Mouse (Mus musculus): ENCODE measurements around the gene Clec12a. TPM values are rescaled to one million over a fixed set of nuclear protein-coding genes. Genes with fewer than 3 reads are reported as not detected.

Gene Clec12a
- total RNA-seq, 2 experiments from 2014 or later: 331 to 549 TPM

- ATAC-seq (replicated peaks; ENCODE audit: poor library complexity, severe bottlenecking): peak; percentile 78
Measured at GRCm38 (mm10) chr6:129369374-129370132, 27.1 kb downstream of the Clec12a start.

GRCm38 (mm10) chr6:129374937-129375471 lies 32.5 kb downstream of the Clec12a start:
- ATAC-seq (replicated peaks; ENCODE audit: poor library complexity, severe bottlenecking): peak; percentile 97

GRCm38 (mm10) chr6:129380454-129380853 lies 38.0 kb downstream of the Clec12a start:
- no peak for ATAC-seq (replicated peaks; ENCODE audit: poor library complexity, severe bottlenecking)

GRCm38 (mm10) chr6:129381736-129382135 lies 39.2 kb downstream of the Clec12a start:
- ATAC-seq (replicated peaks; ENCODE audit: poor library complexity, severe bottlenecking): no peak

GRCm38 (mm10) chr6:129383466-129383865 lies 41.0 kb downstream of the Clec12a start:
- ATAC-seq (replicated peaks; ENCODE audit: poor library complexity, severe bottlenecking): no peak

GRCm38 (mm10) chr6:129385000-129385399 lies 42.5 kb downstream of the Clec12a start:
- ATAC-seq (replicated peaks; ENCODE audit: poor library complexity, severe bottlenecking): no peak

- no peak for ATAC-seq (replicated peaks; ENCODE audit: poor library complexity, severe bottlenecking)
Measured at GRCm38 (mm10) chr6:129385774-129386173, 43.3 kb downstream of the Clec12a start, which contains the start of gene Clec12b. Gene Clec12b (minus strand): TSS chr6:129385874.

- peak; percentile 42; the same call in 1 of the 2 replicates for ATAC-seq (replicated peaks; ENCODE audit: poor library complexity, severe bottlenecking)
Measured at GRCm38 (mm10) chr6:129393087-129393720, 50.7 kb downstream of the Clec12a start.

- no peak for ATAC-seq (replicated peaks; ENCODE audit: poor library complexity, severe bottlenecking)
Measured at GRCm38 (mm10) chr6:129393732-129394131, 51.2 kb downstream of the Clec12a start.

GRCm38 (mm10) chr6:129396997-129397396 lies 54.5 kb downstream of the Clec12a start, which contains the start of gene Clec1b:
Gene Clec1b (plus strand): TSS chr6:129397297.
- no peak for ATAC-seq (replicated peaks; ENCODE audit: poor library complexity, severe bottlenecking)

- ATAC-seq (replicated peaks; ENCODE audit: poor library complexity, severe bottlenecking): peak; percentile 15; the same call in 1 of the 2 replicates
Measured at GRCm38 (mm10) chr6:129399945-129400344, 57.5 kb downstream of the Clec12a start.

GRCm38 (mm10) chr6:129402404-129402803 lies 59.9 kb downstream of the Clec12a start:
- ATAC-seq (replicated peaks; ENCODE audit: poor library complexity, severe bottlenecking): peak; percentile 58

- peak; percentile 43 for ATAC-seq (replicated peaks; ENCODE audit: poor library complexity, severe bottlenecking)
Measured at GRCm38 (mm10) chr6:129403391-129403790, 60.9 kb downstream of the Clec12a start.

- ATAC-seq (replicated peaks; ENCODE audit: poor library complexity, severe bottlenecking): no peak
Measured at GRCm38 (mm10) chr6:129405999-129406398, 63.5 kb downstream of the Clec12a start.

GRCm38 (mm10) chr6:129407324-129407723 lies 64.8 kb downstream of the Clec12a start:
- ATAC-seq (replicated peaks; ENCODE audit: poor library complexity, severe bottlenecking): peak; percentile 92

- no peak for ATAC-seq (replicated peaks; ENCODE audit: poor library complexity, severe bottlenecking)
Measured at GRCm38 (mm10) chr6:129408562-129408961, 66.1 kb downstream of the Clec12a start, which contains the start of gene Clec9a. Gene Clec9a (plus strand): TSS chr6:129408862.

GRCm38 (mm10) chr6:129414177-129414576 lies 71.7 kb downstream of the Clec12a start:
- no peak for ATAC-seq (replicated peaks; ENCODE audit: poor library complexity, severe bottlenecking)

All from granulocyte monocyte progenitor cell, adult 5-6 weeks (primary cell).